27 mouse cellular contexts compared by ENCODE assay signal in genomic region chr1:165625896-165626295, GRCm38 (mm10). TPM values are rescaled to one million over a fixed set of nuclear protein-coding genes. Genes with fewer than 3 reads are reported as not detected.
DNase-seq lines count a peak whose midpoint lies in the region; ATAC-seq and TF ChIP-seq lines count a peak whose summit lies in the region.
"Had no signal": no experiment of that assay in that cellular context is flagged by ENCODE, and none has a peak within 500 bp of the region (broad histone marks: within the 10 kb centered on the region; RNA-seq: fewer than 3 reads in every experiment).

No protein-coding gene starts in this region.

- TF ChIP-seq POLR2A in kidney, adult 2 months (IDR thresholded peaks at IDR 0.05; ENCODE audit: low read depth, low read length) = no peak

- DNase-seq in kidney, adult 18-20 months = peak; percentile 37
- peak; percentile 69 for DNase-seq in kidney, adult 2 months
- DNase-seq in kidney, postnatal 25 days = peak; percentile 61 to 77
- no peak for DNase-seq in forebrain, embryonic 14.5 days (ENCODE audit: low spot score)
- DNase-seq in testis, postnatal 10 days (ENCODE audit: low spot score) = no peak
- DNase-seq in right cerebral cortex, postnatal 10 days (ENCODE audit: low spot score in 2 of 2) = no peak
- DNase-seq: adrenal gland, postnatal 25 days; B cell, adult 2 months; cerebellum, adult 11-12 months; cerebellum, postnatal 10 days; gastrocnemius, postnatal 14 days; heart, adult 2 months; heart, postnatal 4 days; layer of hippocampus, postnatal 36 days; left cerebral cortex, postnatal 4 days; liver, embryonic 13.5 days; lung, adult 2 months; lung, postnatal 14 days; right cerebral cortex, adult 18-20 months; right cerebral cortex, postnatal 4 days; thymus, postnatal 14 days had no signal

- no peak overlapping the region for H3K4me3 ChIP-seq in kidney, embryonic 14.5 days (ENCODE audit: low read length)
- no peak overlapping the region for H3K4me3 ChIP-seq in kidney, adult 2 months (ENCODE audit: insufficient read depth, low read depth, low read length)
- H3K4me3 ChIP-seq in kidney, embryonic 15.5 days (replicated peaks) = no peak overlapping the region
- no peak overlapping the region for H3K4me3 ChIP-seq in forebrain, embryonic 14.5 days (ENCODE audit: low read depth, low read length)
- H3K4me3 ChIP-seq: forebrain, embryonic 12.5 days; heart, adult 2 months; hindbrain, embryonic 13.5 days; liver, embryonic 13.5 days had no signal

- ATAC-seq in kidney, embryonic 14.5 days (ENCODE audit: low FRiP score, low TSS enrichment) = no peak
- no peak for ATAC-seq in kidney, embryonic 15.5 days (replicated peaks; ENCODE audit: low FRiP score)
- no peak for ATAC-seq in forebrain, embryonic 14.5 days
- ATAC-seq: midbrain, embryonic 16.5 days had no signal

- no peak overlapping the region for H3K4me2 ChIP-seq in kidney, embryonic 14.5 days (replicated peaks; ENCODE audit: low read depth, low read length)
- H3K4me2 ChIP-seq in kidney, embryonic 15.5 days = no peak overlapping the region
- H3K4me2 ChIP-seq in forebrain, embryonic 14.5 days (ENCODE audit: low read length) = no peak overlapping the region
- H3K4me2 ChIP-seq: forebrain, embryonic 12.5 days; hindbrain, embryonic 13.5 days; liver, embryonic 13.5 days; midbrain, embryonic 11.5 days had no signal

- H3K36me3 ChIP-seq in kidney, embryonic 14.5 days (ENCODE audit: control insufficient read depth, insufficient read depth, low read length) = peaks cover 11% of the 10 kb centered on the region
- H3K36me3 ChIP-seq in kidney, adult 2 months (ENCODE audit: control insufficient read depth, insufficient read depth, low read length) = no peaks in the 10 kb centered on the region
- H3K36me3 ChIP-seq in kidney, embryonic 15.5 days = peaks cover 17% of the 10 kb centered on the region
- H3K36me3 ChIP-seq in forebrain, embryonic 14.5 days (ENCODE audit: control insufficient read depth, insufficient read depth, low read length) = peaks cover 6% of the 10 kb centered on the region; the same call in 1 of the 2 replicates
- H3K36me3 ChIP-seq: liver, embryonic 13.5 days had no signal

- H3K9ac ChIP-seq in kidney, embryonic 14.5 days (ENCODE audit: low read depth, low read length) = no peak overlapping the region
- H3K9ac ChIP-seq in kidney, embryonic 15.5 days = no peak overlapping the region
- no peak overlapping the region for H3K9ac ChIP-seq in forebrain, embryonic 14.5 days (ENCODE audit: low read length)
- H3K9ac ChIP-seq: forebrain, embryonic 12.5 days; hindbrain, embryonic 13.5 days; liver, embryonic 13.5 days had no signal

- WGBS in kidney, embryonic 14.5 days = 47% methylated on average over 5 of the region's 5 CpGs
- WGBS in kidney, adult 2 months = 45% methylated on average over 5 of the region's 5 CpGs
- 46% methylated on average over 5 of the region's 5 CpGs for WGBS in kidney, embryonic 15.5 days
- WGBS in forebrain, embryonic 14.5 days = 89% methylated on average over 5 of the region's 5 CpGs

- TF ChIP-seq CTCF in kidney, adult 2 months (conservative IDR thresholded peaks at IDR 0.05; ENCODE audit: insufficient read depth, insufficient read length, low read depth, low read length) = no peak

- peaks cover 13% of the 10 kb centered on the region; the same call in 1 of the 2 replicates for H3K4me1 ChIP-seq in kidney, embryonic 14.5 days (ENCODE audit: control insufficient read depth, insufficient read depth, low read length)
- H3K4me1 ChIP-seq in kidney, adult 2 months (ENCODE audit: control insufficient read depth, insufficient read depth, low read length) = peaks cover 9% of the 10 kb centered on the region; the same call in 1 of the 2 replicates
- peaks cover 45% of the 10 kb centered on the region for H3K4me1 ChIP-seq in kidney, embryonic 15.5 days
- H3K4me1 ChIP-seq in forebrain, embryonic 14.5 days (ENCODE audit: control insufficient read depth, insufficient read depth, low read length) = peaks cover 3% of the 10 kb centered on the region; the same call in 1 of the 2 replicates

- no peaks in the 10 kb centered on the region for H3K9me3 ChIP-seq in kidney, embryonic 14.5 days (ENCODE audit: control insufficient read depth, low read length)
- H3K9me3 ChIP-seq in kidney, embryonic 15.5 days (replicated peaks) = no peaks in the 10 kb centered on the region
- no peaks in the 10 kb centered on the region for H3K9me3 ChIP-seq in forebrain, embryonic 14.5 days (replicated peaks; ENCODE audit: control insufficient read depth, low read length)
- H3K9me3 ChIP-seq: forebrain, embryonic 12.5 days; hindbrain, embryonic 13.5 days; liver, embryonic 13.5 days had no signal

- H3K27ac ChIP-seq in kidney, embryonic 14.5 days (ENCODE audit: low read depth, low read length) = no peak overlapping the region
- H3K27ac ChIP-seq in kidney, adult 2 months (ENCODE audit: insufficient read depth, low read depth, low read length) = 0 out of 2 replicates have a peak overlapping the region, but pooled peaks have one; percentile 6
- peak overlapping the region; percentile 49 for H3K27ac ChIP-seq in kidney, embryonic 15.5 days
- no peak overlapping the region for H3K27ac ChIP-seq in forebrain, embryonic 14.5 days (ENCODE audit: low read depth, low read length)
- H3K27ac ChIP-seq: forebrain, embryonic 12.5 days; heart, adult 2 months; hindbrain, embryonic 13.5 days; liver, embryonic 13.5 days had no signal

- no peaks in the 10 kb centered on the region for H3K27me3 ChIP-seq in kidney, embryonic 14.5 days (ENCODE audit: control insufficient read depth, insufficient read depth, low read length)
- no peaks in the 10 kb centered on the region for H3K27me3 ChIP-seq in kidney, adult 2 months (replicated peaks; ENCODE audit: control insufficient read depth, insufficient read depth, low read length)
- no peaks in the 10 kb centered on the region for H3K27me3 ChIP-seq in kidney, embryonic 15.5 days
- H3K27me3 ChIP-seq in forebrain, embryonic 14.5 days (replicated peaks; ENCODE audit: control insufficient read depth, insufficient read depth, low read length) = no peaks in the 10 kb centered on the region
- H3K27me3 ChIP-seq: forebrain, embryonic 12.5 days; hindbrain, embryonic 13.5 days; liver, embryonic 13.5 days had no signal

RNA-seq across cellular contexts. Expression of gene Mpzl1, which starts 8.4 kb away (rescaled TPM):
- 196 and 253 TPM in 2 replicates for polyA plus RNA-seq in kidney, embryonic 14.5 days (2014; fragmentation: Nextera tagmentation; extraction: Ambion mirVana)
- 38.6 and 42.0 TPM in 2 replicates for polyA plus RNA-seq in kidney, adult 2 months (2012; rRNA removed)
- polyA plus RNA-seq in kidney, embryonic 15.5 days (2015; fragmentation: Nextera tagmentation; extraction: Ambion mirVana) = 203 and 207 TPM in 2 replicates
- 159 and 160 TPM in 2 replicates for polyA plus RNA-seq in forebrain, embryonic 14.5 days (2014; fragmentation: Nextera tagmentation; extraction: Ambion mirVana)

Comparison
In these comparisons a context has a peak if more than half of its experiments do, and no peak if none do; other contexts are left out.
1. H3K27ac ChIP-seq: peak in kidney, adult 2 months (single experiment) and kidney, embryonic 15.5 days (single experiment); none in kidney, embryonic 14.5 days (single experiment) and forebrain, embryonic 14.5 days (single experiment).
2. DNase-seq: peak in kidney, adult 18-20 months (single experiment), kidney, adult 2 months (single experiment) and kidney, postnatal 25 days (2 of 2); none in forebrain, embryonic 14.5 days (single experiment), testis, postnatal 10 days (single experiment) and right cerebral cortex, postnatal 10 days (0 of 2).